Comparison of ENCODE assay signal across 9 mouse cellular contexts in genomic region chr12:79352742-79353114, GRCm38 (mm10). TPM values are rescaled to one million over a fixed set of nuclear protein-coding genes. Genes with fewer than 3 reads are reported as not detected.
DNase-seq lines count a peak whose midpoint lies in the region; ATAC-seq and TF ChIP-seq lines count a peak whose summit lies in the region.
"Had no signal": no experiment of that assay in that cellular context is flagged by ENCODE, and none has a peak within 500 bp of the region (broad histone marks: within the 10 kb centered on the region; RNA-seq: fewer than 3 reads in every experiment).

No protein-coding gene starts in this region.

- H3K4me1 ChIP-seq in heart, embryonic 12.5 days (replicated peaks): peaks cover 42% of the 10 kb centered on the region
- peaks cover 45% of the 10 kb centered on the region for H3K4me1 ChIP-seq in G1E (ENCODE audit: insufficient read depth, low read depth, low read length)
- peaks cover 18% of the 10 kb centered on the region; the same call in 1 of the 2 replicates for H3K4me1 ChIP-seq in hindbrain, embryonic 14.5 days (replicated peaks; ENCODE audit: control insufficient read depth, insufficient read depth, low read length)
- peaks cover 11% of the 10 kb centered on the region for H3K4me1 ChIP-seq in midbrain, embryonic 14.5 days (ENCODE audit: control insufficient read depth, insufficient read depth, low read length)

- no peaks in the 10 kb centered on the region; the same call in 1 of the 2 replicates for H3K27me3 ChIP-seq in heart, embryonic 12.5 days (replicated peaks)
- H3K27me3 ChIP-seq in G1E (ENCODE audit: insufficient read depth, low read length): no peaks in the 10 kb centered on the region
- H3K27me3 ChIP-seq in hindbrain, embryonic 14.5 days (ENCODE audit: control insufficient read depth, insufficient read depth, low read length): no peaks in the 10 kb centered on the region
- no peaks in the 10 kb centered on the region for H3K27me3 ChIP-seq in midbrain, embryonic 14.5 days (ENCODE audit: control insufficient read depth, insufficient read depth, low read length)

- no peak overlapping the region for H3K4me3 ChIP-seq in heart, embryonic 12.5 days
- peak overlapping the region; percentile 36; the same call in 1 of the 2 replicates for H3K4me3 ChIP-seq in G1E (ENCODE audit: low read depth, low read length)
- no peak overlapping the region for H3K4me3 ChIP-seq in hindbrain, embryonic 14.5 days (replicated peaks; ENCODE audit: low read length)
- no peak overlapping the region for H3K4me3 ChIP-seq in midbrain, embryonic 14.5 days (replicated peaks; ENCODE audit: low read depth, low read length)
- no peak overlapping the region for H3K4me3 ChIP-seq in left cerebral cortex, adult 2 months

- 0 out of 2 replicates have a peak, but pooled peaks have one; percentile 41 for ATAC-seq in heart, embryonic 12.5 days (ENCODE audit: insufficient number of reproducible peaks, low FRiP score)
- peak; percentile 84 for ATAC-seq in G1E (ENCODE audit: extremely low read depth, insufficient number of reproducible peaks, low FRiP score, poor library complexity, severe bottlenecking)
- no peak for ATAC-seq in hindbrain, embryonic 14.5 days (ENCODE audit: low FRiP score)
- ATAC-seq in midbrain, embryonic 14.5 days (ENCODE audit: low FRiP score, low TSS enrichment): no peak

- intact Hi-C loops in left cerebral cortex, adult 2 months (cut with DNase I): no loop called here

- H3K9ac ChIP-seq in heart, embryonic 12.5 days: no peak overlapping the region
- H3K9ac ChIP-seq in hindbrain, embryonic 14.5 days: no peak overlapping the region
- H3K9ac ChIP-seq in midbrain, embryonic 14.5 days (replicated peaks; ENCODE audit: low read length): no peak overlapping the region

- no peak for DNase-seq in heart, adult 18-20 months
- DNase-seq in G1E (ENCODE audit: low spot score): peak; percentile 47
- no peak for DNase-seq in hindbrain, embryonic 14.5 days (ENCODE audit: low spot score)
- peak; percentile 35 for DNase-seq in midbrain, embryonic 14.5 days
- DNase-seq in embryo, embryonic 11 days: no peak
- no peak for DNase-seq in adrenal gland, adult 8-10 months
- DNase-seq in left cerebral cortex, adult 2 months (ENCODE audit: extremely low spot score in 1 of 2, low spot score in 2 of 2): no peak
- DNase-seq: right cerebral cortex, adult 18-20 months had no signal

- H3K4me2 ChIP-seq in heart, embryonic 12.5 days: no peak overlapping the region
- H3K4me2 ChIP-seq in hindbrain, embryonic 14.5 days (replicated peaks): no peak overlapping the region
- H3K4me2 ChIP-seq in midbrain, embryonic 14.5 days (ENCODE audit: low read length): no peak overlapping the region

- 3% methylated on average over 3 of the region's 3 CpGs for WGBS in heart, embryonic 12.5 days
- WGBS in hindbrain, embryonic 14.5 days: 32% methylated on average over 3 of the region's 3 CpGs
- 4% methylated on average over 3 of the region's 3 CpGs for WGBS in midbrain, embryonic 14.5 days

- TF ChIP-seq CTCF in G1E (IDR thresholded peaks at IDR 0.05; ENCODE audit: low read depth, low read length): no peak
- TF ChIP-seq CTCF in left cerebral cortex, adult 2 months (IDR thresholded peaks at IDR 0.05): no peak

- H3K27ac ChIP-seq in heart, embryonic 12.5 days (ENCODE audit: poor library complexity, severe bottlenecking): peak overlapping the region; percentile 73
- H3K27ac ChIP-seq in hindbrain, embryonic 14.5 days: peak overlapping the region; percentile 27
- H3K27ac ChIP-seq in midbrain, embryonic 14.5 days (replicated peaks; ENCODE audit: low read depth, low read length): peak overlapping the region; percentile 49; the same call in 1 of the 2 replicates
- no peak overlapping the region for H3K27ac ChIP-seq in left cerebral cortex, adult 2 months

- no peaks in the 10 kb centered on the region for H3K9me3 ChIP-seq in heart, embryonic 12.5 days (replicated peaks)
- H3K9me3 ChIP-seq in G1E (replicated peaks): no peaks in the 10 kb centered on the region
- no peaks in the 10 kb centered on the region for H3K9me3 ChIP-seq in hindbrain, embryonic 14.5 days (ENCODE audit: control insufficient read depth, low read length)
- H3K9me3 ChIP-seq in midbrain, embryonic 14.5 days (ENCODE audit: control insufficient read depth, low read length): no peaks in the 10 kb centered on the region

- no peaks in the 10 kb centered on the region for H3K36me3 ChIP-seq in heart, embryonic 12.5 days
- peaks cover 26% of the 10 kb centered on the region for H3K36me3 ChIP-seq in G1E (replicated peaks)
- no peaks in the 10 kb centered on the region for H3K36me3 ChIP-seq in hindbrain, embryonic 14.5 days (replicated peaks; ENCODE audit: control insufficient read depth, insufficient read depth)
- no peaks in the 10 kb centered on the region for H3K36me3 ChIP-seq in midbrain, embryonic 14.5 days (ENCODE audit: control insufficient read depth, insufficient read depth, low read length)

RNA-seq across cellular contexts. Expression of gene Rad51b, which starts 55.6 kb away (rescaled TPM):
- polyA plus RNA-seq in heart, embryonic 12.5 days (2016; fragmentation: Nextera tagmentation; extraction: Ambion mirVana): 4.5 and 4.6 TPM in 2 replicates
- total RNA-seq in heart, adult 18-20 months (2021): under 1 TPM; 0.62 to 0.64 TPM
- total RNA-seq in G1E (2014; fragmentation: Nextera tagmentation) (45.5 and 47.7 TPM in 2 replicates), G1E (2017) (19.4 and 22.0 TPM in 2 replicates)
- polyA plus RNA-seq in G1E (2012): 1.2 and 1.6 TPM in 2 replicates
- 1.2 and 1.5 TPM in 2 replicates for polyA plus RNA-seq in hindbrain, embryonic 14.5 days (2014; fragmentation: Nextera tagmentation; extraction: Ambion mirVana)
- polyA plus RNA-seq in midbrain, embryonic 14.5 days (2014; fragmentation: Nextera tagmentation; extraction: Ambion mirVana): 1.6 TPM in 2 replicates
- total RNA-seq in adrenal gland, adult 8-10 months (2022): under 1 TPM; 0.35 to 0.74 (median 0.48) TPM
- under 1 TPM in 1 of 2 experiments, not detected in 1; 0.36 TPM for total RNA-seq in left cerebral cortex, adult 2 months (2021)

RNA-seq across cellular contexts. Expression of gene Zfyve26, which starts 56.6 kb away (rescaled TPM):
- polyA plus RNA-seq in heart, embryonic 12.5 days (2016; fragmentation: Nextera tagmentation; extraction: Ambion mirVana): 12.3 and 13.1 TPM in 2 replicates
- 10 to 100 TPM; 13.5 to 14.3 TPM for total RNA-seq in heart, adult 18-20 months (2021)
- 79.0 and 93.5 TPM in 2 replicates for total RNA-seq in G1E (2014; fragmentation: Nextera tagmentation)
- 45.6 and 52.3 TPM in 2 replicates for total RNA-seq in G1E (2017)
- 5.7 and 9.6 TPM in 2 replicates for polyA plus RNA-seq in G1E (2012)
- polyA plus RNA-seq in hindbrain, embryonic 14.5 days (2014; fragmentation: Nextera tagmentation; extraction: Ambion mirVana): 9.7 and 11.7 TPM in 2 replicates
- 9.2 and 13.7 TPM in 2 replicates for polyA plus RNA-seq in midbrain, embryonic 14.5 days (2014; fragmentation: Nextera tagmentation; extraction: Ambion mirVana)
- total RNA-seq in adrenal gland, adult 8-10 months (2022): 10 to 100 TPM; 21.3 to 46.5 (median 28.2) TPM
- total RNA-seq in left cerebral cortex, adult 2 months (2021): 10 to 100 TPM; 29.0 to 31.5 TPM

Comparison
In these comparisons a context has a peak if more than half of its experiments do, and no peak if none do; other contexts are left out.
1. ATAC-seq: peak in heart, embryonic 12.5 days (single experiment) and G1E (single experiment); none in hindbrain, embryonic 14.5 days (single experiment) and midbrain, embryonic 14.5 days (single experiment).
2. DNase-seq: peak in G1E (single experiment) and midbrain, embryonic 14.5 days (single experiment); none in heart, adult 18-20 months (0 of 2), hindbrain, embryonic 14.5 days (single experiment), embryo, embryonic 11 days (single experiment), adrenal gland, adult 8-10 months (single experiment) and left cerebral cortex, adult 2 months (0 of 2).
3. RNA of gene Rad51b, which starts 55.6 kb away (total RNA-seq): 19.4 to 47.7 TPM in G1E; 0.62 to 0.64 TPM in heart, adult 18-20 months, 0.35 to 0.74 TPM in adrenal gland, adult 8-10 months and 0.36 TPM in left cerebral cortex, adult 2 months; every median in the first group is over 10 times any median in the second.